Mouse (Mus musculus) spleen, postnatal 10 days (tissue): Measurements from ENCODE around the gene Rybp.
A peak's percentile ranks its signal among the peaks of the same experiment; 100 is the strongest.

Source experiments
- DNase-seq, 2 experiments: peaks; one replicate each; pipeline ENCODE4 v3.0.0; 2021 to 2022; ENCODE audit warnings: low spot score in 2 of 2

The Rybp gene

GRCm38 (mm10) chr6:100288016-100288729 lies 888 bp upstream of the Rybp start:
- peak; percentile 34 to 39 for DNase-seq

- DNase-seq: peak; percentile 78 to 79
These were observed 532 bp downstream of the Rybp start for GRCm38 (mm10) chr6:100286573-100287333.

DNA sequence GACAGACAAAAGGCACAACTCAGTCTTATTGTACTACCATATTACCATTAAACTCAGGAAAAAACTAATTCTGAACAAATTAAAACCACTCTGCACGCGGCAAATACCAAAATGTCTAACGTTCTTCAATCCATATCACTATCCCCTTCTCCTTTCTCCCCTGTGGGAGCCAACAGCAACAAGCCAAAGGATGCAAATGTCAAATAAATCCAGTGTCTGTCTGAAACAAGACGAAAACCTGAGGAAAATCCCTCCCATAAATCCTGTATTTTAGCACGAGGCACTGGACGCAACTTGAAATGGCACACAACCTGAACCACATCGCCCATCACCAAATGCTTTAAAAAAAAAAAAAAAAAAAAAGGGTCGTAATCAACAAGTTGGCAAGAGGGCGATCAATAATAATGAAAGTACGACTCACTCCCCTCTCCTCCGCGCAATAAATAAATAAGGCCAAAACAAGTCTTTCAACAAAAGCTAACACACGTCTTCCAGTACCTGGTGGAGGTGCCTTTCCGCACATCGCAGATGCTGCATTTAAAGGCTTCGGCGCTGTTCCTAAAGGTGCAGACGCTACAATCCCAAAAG lies 1.2 kb downstream of the Rybp start:
- DNase-seq: no peak

GRCm38 (mm10) chr6:100278841-100279240 lies 8.4 kb downstream of the Rybp start:
- no peak for DNase-seq

- no peak for DNase-seq
These were observed 10.9 kb downstream of the Rybp start for GRCm38 (mm10) chr6:100276344-100276743.

DNA sequence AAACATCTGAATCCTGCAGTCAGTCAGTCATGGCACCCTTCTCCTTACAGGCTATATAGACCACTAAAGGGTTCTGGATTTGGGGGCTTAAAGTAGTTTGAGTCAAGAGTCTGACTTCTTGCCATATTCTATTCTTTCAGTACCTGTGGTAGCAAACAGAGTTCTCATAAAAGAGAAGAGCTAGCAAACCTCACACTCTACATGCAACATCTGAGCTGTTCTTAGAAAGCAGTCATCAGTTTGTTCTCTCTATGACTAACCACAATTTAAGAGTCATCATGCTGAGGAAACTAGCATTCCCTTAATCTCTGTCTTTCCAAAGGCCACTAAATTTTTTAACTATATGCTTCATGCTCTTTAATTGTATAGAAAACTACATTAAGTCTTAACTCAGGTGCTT lies 11.6 kb downstream of the Rybp start:
- no peak for DNase-seq

- no peak for DNase-seq
These were observed 13.7 kb downstream of the Rybp start for GRCm38 (mm10) chr6:100273556-100273955.

DNA sequence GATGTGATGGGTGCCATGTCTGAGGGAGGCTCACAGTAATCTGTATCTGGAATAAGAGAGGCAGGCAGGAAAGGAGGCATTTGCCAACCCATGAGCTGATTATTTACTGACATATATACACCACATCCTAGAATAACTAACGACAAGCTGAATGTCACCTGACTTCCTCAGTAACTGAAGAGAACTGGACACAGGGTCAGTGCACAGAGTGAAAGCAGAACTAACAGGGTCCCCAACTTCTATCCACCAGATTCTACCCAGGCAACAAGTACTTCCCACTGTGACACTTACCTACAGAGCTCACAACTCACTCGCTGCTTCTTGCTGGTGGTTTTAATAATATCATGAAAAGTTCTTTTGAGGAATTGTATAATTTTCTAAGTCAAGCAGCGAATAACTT lies 15.3 kb downstream of the Rybp start:
- DNase-seq: no peak

DNA sequence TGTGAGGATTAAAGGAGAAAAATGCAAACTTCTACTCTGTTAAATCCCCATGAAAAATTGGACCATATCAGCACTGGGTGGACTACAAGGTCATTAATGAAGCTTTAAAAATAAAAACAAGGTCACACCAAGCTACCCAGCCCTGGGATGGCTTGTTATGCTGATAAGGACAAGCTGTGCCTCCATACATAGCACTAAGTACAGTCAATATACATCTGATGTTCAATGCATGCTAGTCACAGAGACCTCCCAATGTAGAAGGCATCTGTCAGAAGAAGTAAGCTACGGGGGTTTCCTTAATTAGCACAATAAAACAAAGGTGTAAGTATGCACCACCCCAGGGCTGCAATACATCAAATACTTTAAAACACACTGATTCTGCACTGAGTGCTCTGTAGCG lies 16.5 kb downstream of the Rybp start:
- no peak for DNase-seq

DNA sequence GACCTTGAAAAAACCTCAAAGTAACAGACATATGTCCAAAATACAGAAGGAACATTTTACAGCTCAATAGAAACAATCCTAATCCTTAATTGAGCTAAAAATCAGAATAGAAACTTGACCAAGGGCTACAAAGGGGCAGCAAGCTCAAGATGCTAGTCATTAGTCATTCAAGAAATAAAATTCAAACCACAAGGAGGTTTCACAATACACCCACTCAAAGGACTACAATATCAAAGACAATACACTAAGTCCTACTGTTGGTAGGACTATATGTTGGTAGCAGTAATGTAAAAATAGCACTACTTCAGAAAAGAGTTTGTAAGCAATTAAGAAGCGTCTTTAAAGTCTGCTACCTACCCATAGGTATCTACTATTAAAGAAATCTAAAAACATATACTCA lies 27.7 kb downstream of the Rybp start:
- no peak for DNase-seq

DNA sequence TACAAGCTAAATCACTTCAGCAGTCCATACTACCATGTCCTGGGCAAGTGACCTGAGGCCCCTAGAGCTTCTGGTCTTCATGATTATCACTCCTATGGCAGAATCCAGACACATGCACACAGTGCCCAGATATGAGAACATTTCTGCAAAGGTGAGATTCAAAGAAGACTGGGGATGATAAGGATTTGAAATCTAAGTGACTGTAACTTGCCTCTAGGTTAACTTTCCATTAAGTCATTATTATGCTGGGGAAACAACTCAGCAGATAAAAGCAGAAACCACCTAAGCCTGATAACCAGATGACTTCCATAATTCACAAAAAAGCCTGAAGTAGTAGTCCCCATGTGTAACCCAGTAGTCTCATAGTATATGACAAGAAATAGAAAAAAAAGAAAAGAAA lies 29.0 kb downstream of the Rybp start:
- no peak for DNase-seq

DNA sequence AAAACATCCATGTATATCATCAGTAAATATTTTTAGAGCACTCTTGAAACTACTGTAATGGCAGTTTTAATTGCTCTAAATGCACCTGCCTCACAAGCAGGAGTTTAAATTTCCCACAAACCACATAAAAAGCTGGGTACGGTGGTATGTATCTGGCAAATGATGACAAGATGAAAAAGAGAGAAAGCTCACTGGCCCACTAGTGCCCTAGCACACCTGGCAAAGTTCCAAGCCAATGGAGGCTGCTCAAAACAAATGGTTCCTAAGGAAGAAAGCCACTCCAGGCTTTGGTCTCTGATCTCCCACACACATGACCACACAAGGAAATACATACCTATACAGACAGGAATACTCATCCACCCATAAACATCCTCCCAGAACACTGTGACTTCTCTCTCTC lies 31.9 kb downstream of the Rybp start:
- DNase-seq: no peak

DNA sequence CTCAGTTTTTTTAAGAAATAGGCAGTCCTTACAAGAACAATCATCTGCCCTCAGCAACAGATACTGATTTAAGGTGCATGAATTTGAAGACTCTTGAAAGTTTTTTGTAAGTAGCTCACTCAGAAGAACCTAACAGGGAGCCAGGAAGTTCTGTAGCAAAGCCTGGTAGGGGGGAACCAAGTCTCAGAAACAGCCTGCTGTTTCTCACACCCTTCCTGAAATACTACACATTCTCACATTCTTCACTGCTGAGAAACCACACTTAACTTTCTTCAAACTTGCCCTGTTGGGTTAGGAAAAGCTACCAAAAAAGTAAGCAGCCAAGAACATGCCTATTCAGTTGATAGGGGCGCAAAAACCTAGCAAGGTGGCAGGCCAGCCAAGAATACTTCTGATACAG lies 32.6 kb downstream of the Rybp start:
- DNase-seq: no peak

GRCm38 (mm10) chr6:100244474-100244873 lies 42.8 kb downstream of the Rybp start:
- no peak for DNase-seq

- no peak for DNase-seq
These were observed 52.2 kb downstream of the Rybp start for GRCm38 (mm10) chr6:100235036-100235435.

DNA sequence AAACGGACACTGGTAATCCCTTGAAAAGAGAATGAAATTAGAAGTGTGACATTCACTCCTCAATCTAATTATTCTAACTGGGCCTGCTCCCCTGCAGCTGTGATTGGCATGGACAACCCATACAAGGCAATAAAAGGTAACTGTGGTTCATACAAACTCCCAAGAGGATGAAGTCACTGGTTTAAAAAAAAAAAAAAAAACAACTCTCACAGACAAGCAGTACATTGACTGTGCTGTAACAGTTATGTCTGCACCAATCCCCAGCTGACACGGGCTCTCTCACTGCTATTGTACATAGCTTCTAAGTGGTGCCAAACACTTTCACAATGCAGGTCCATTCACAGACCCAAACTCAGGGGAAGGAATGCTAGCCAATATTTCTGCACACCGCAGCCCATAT lies 53.8 kb downstream of the Rybp start:
- no peak for DNase-seq

DNA sequence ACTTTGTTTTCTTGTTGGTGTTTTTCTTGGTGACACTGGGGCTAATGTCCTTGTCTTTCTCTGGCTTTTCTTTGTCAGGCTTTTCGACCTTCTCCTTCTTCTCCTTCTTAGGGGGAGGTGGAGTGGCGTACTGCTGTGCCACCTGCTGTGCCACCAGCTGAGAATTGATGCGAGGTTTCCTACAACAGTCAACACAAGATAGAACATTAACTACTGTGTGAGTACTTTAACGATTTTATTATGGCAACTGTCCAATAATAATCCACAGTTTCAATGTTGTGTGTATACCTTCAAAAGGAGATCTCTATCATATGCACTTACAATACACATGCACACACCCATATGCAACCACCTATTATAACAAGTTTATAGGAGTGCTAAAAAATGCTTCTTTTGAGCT lies 54.2 kb downstream of the Rybp start:
- no peak for DNase-seq

DNA sequence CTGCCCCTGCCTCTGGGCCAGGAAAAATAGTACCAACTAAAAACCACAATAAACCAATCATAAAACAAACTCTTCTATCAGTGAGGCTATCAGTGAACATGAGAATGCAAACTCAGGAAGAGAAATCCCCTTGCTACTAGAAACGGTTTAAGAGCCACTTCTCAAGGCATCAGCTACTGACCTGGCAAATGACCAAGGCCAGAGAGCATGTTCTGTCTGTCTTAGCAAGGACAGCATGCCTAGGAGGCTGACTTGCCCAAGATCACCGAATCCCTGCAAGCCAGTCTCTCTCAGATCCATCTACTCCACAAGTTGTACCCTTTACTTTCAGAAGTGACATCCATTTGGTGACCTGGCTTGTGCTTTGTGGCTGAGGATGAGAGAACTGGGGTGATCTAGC lies 61.1 kb downstream of the Rybp start:
- no peak for DNase-seq

DNA sequence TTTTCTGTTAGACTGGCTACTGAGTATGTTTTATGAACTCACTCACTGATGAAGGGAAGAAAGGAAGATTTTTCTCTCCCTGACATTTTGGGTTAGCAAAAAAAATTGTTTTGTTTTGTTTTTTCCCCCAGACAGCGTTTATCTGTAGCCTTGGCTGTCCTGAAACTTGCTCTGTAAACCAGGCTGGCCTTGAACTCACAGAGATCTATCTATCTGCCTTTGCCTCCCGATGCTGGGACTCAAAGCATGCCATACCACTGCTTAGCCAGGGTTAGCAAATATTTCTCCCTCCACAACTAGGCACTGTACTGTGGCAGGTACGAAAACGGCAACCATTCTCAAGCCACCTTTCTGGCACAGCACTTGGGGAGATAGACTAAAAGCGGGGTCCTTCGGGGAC lies 63.4 kb downstream of the Rybp start:
- DNase-seq: no peak

- no peak for DNase-seq
These were observed 63.9 kb downstream of the Rybp start for GRCm38 (mm10) chr6:100223435-100223834.

- DNase-seq: no peak
These were observed 64.4 kb downstream of the Rybp start for GRCm38 (mm10) chr6:100222927-100223326.

DNA sequence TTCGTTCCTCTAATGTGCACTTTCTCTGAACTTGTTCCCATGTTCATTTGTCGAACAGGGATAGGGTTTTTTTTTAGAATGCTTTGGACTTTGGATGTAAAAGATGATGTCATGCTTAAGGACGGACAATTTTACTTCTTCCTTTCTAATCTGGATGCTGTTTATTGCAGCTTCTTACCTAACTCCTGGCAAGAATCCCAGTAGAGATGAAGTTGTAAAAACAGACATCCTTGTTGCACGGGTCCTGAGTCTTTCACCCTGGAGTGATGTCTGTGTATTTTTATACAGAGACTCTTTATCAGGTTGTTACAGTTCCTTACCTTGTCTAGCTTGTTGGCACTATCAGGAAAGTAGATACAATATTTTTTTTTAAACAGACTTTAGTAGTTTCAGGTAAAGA lies 65.5 kb downstream of the Rybp start:
- no peak for DNase-seq

DNA sequence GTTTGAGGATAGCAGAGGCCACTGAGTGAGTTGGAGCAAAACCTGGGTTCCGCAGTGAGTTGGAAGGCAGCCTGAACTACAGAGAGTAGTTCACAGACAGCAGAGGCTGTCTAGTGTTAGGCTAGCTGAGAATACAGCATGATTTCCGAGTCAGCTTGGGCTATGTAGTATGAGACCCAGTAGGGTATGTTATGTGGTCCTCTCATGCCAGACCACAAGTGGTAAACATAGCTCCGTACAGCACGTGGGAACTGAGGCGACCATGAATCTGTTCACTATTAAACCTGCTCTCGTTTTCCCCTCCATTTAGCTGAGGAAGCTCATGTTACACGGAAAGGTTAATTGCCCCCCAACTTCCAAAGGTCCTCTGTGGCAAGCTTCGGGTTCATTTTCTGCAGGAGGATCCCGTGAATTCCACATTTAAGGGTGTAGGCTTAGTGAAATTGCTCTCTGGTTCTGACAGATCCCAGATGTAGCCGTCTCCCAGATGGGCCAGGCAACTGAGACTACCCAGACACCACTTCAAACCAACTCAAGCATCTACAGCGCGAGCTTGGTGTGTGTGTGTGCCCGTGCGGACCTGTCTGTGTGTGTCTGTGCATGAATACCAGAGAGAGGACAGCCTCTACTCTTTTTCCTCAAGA lies 66.2 kb downstream of the Rybp start:
- peak in 1 of 2 experiments; percentile 8 for DNase-seq
